Mouse (Mus musculus): ENCODE data around the gene D430041D05Rik. TPM values are rescaled to one million over a fixed set of nuclear protein-coding genes. Genes with fewer than 3 reads are reported as not detected.

Gene D430041D05Rik
- polyA plus RNA-seq, 1 experiment from 2014 or later: 1.2 TPM

- no peak for ATAC-seq (ENCODE audit: insufficient number of reproducible peaks, insufficient read depth, low FRiP score, low TSS enrichment)
- no peaks in the 10 kb centered on the region for H3K9me3 ChIP-seq
- no peaks in the 10 kb centered on the region for H3K36me3 ChIP-seq
- H3K27ac ChIP-seq: no peak overlapping the region
- H3K4me3 ChIP-seq: no peak overlapping the region
- no peak overlapping the region for H3K9ac ChIP-seq
- H3K4me1 ChIP-seq: no peaks in the 10 kb centered on the region
- no peaks in the 10 kb centered on the region for H3K27me3 ChIP-seq
- 68% methylated on average over 4 of the region's 4 CpGs for WGBS
- no peak overlapping the region for H3K4me2 ChIP-seq (replicated peaks)
Observed at GRCm38 (mm10) chr2:104372156-104372555, 38.7 kb downstream of the D430041D05Rik start.

GRCm38 (mm10) chr2:104371606-104372130 is 39.1 kb downstream of the D430041D05Rik start:
- Histone ChIP-seq H3K9ac (no peak overlapping the region), H3K9me3 (no peaks in the 10 kb centered on the region), H3K4me1 (no peaks in the 10 kb centered on the region), H3K27me3 (no peaks in the 10 kb centered on the region), H3K4me3 (no peak overlapping the region), H3K36me3 (no peaks in the 10 kb centered on the region), H3K4me2 (replicated peaks) (no peak overlapping the region), H3K27ac (no peak overlapping the region)
- ATAC-seq (ENCODE audit: insufficient number of reproducible peaks, insufficient read depth, low FRiP score, low TSS enrichment): no peak
- 64% methylated on average over 6 of the region's 6 CpGs for WGBS

- no peak overlapping the region for H3K27ac ChIP-seq
Observed at GRCm38 (mm10) chr2:104367836-104368298, 42.9 kb downstream of the D430041D05Rik start.

GRCm38 (mm10) chr2:104367291-104367690 is 43.5 kb downstream of the D430041D05Rik start:
- WGBS: 71% methylated on average over 2 of the region's 2 CpGs
- no peak for ATAC-seq (ENCODE audit: insufficient number of reproducible peaks, insufficient read depth, low FRiP score, low TSS enrichment)

More at GRCm38 (mm10) chr2:104367836-104368298, 42.9 kb downstream of the D430041D05Rik start:
- H3K27me3 ChIP-seq: no peaks in the 10 kb centered on the region
- H3K4me1 ChIP-seq: no peaks in the 10 kb centered on the region
- no peak overlapping the region for H3K4me2 ChIP-seq (replicated peaks)
- no peak for ATAC-seq (ENCODE audit: insufficient number of reproducible peaks, insufficient read depth, low FRiP score, low TSS enrichment)
- 41% methylated on average over 6 of the region's 6 CpGs for WGBS
- no peaks in the 10 kb centered on the region for H3K9me3 ChIP-seq
- H3K9ac ChIP-seq: no peak overlapping the region
- no peaks in the 10 kb centered on the region for H3K36me3 ChIP-seq
- H3K4me3 ChIP-seq: no peak overlapping the region

GRCm38 (mm10) chr2:104359305-104359704 is 51.5 kb downstream of the D430041D05Rik start:
- WGBS: 84% methylated on average over 3 of the region's 3 CpGs
- Histone ChIP-seq H3K9me3 (no peaks in the 10 kb centered on the region), H3K36me3 (no peaks in the 10 kb centered on the region)

More at GRCm38 (mm10) chr2:104367291-104367690, 43.5 kb downstream of the D430041D05Rik start:
- Histone ChIP-seq H3K27me3 (no peaks in the 10 kb centered on the region), H3K9me3 (no peaks in the 10 kb centered on the region), H3K9ac (no peak overlapping the region), H3K27ac (no peak overlapping the region), H3K4me3 (no peak overlapping the region), H3K4me1 (no peaks in the 10 kb centered on the region), H3K4me2 (replicated peaks) (no peak overlapping the region), H3K36me3 (no peaks in the 10 kb centered on the region)

GRCm38 (mm10) chr2:104358881-104359280 is 51.9 kb downstream of the D430041D05Rik start:
- H3K9ac ChIP-seq: no peak overlapping the region
- no peaks in the 10 kb centered on the region for H3K27me3 ChIP-seq
- WGBS: 81% methylated on average over 1 of the region's 1 CpGs
- no peaks in the 10 kb centered on the region for H3K36me3 ChIP-seq
- H3K4me2 ChIP-seq (replicated peaks): no peak overlapping the region
- H3K9me3 ChIP-seq: no peaks in the 10 kb centered on the region
- no peak overlapping the region for H3K27ac ChIP-seq
- no peak for ATAC-seq (ENCODE audit: insufficient number of reproducible peaks, insufficient read depth, low FRiP score, low TSS enrichment)
- no peak overlapping the region for H3K4me3 ChIP-seq
- no peaks in the 10 kb centered on the region for H3K4me1 ChIP-seq

More at GRCm38 (mm10) chr2:104359305-104359704, 51.5 kb downstream of the D430041D05Rik start:
- Histone ChIP-seq H3K27me3 (no peaks in the 10 kb centered on the region), H3K4me2 (replicated peaks) (no peak overlapping the region), H3K4me1 (no peaks in the 10 kb centered on the region), H3K9ac (no peak overlapping the region), H3K27ac (no peak overlapping the region), H3K4me3 (no peak overlapping the region)
- no peak for ATAC-seq (ENCODE audit: insufficient number of reproducible peaks, insufficient read depth, low FRiP score, low TSS enrichment)

- ATAC-seq (ENCODE audit: insufficient number of reproducible peaks, insufficient read depth, low FRiP score, low TSS enrichment): no peak
- Histone ChIP-seq H3K9me3 (no peaks in the 10 kb centered on the region), H3K4me2 (replicated peaks) (no peak overlapping the region), H3K27me3 (no peaks in the 10 kb centered on the region), H3K27ac (no peak overlapping the region), H3K36me3 (no peaks in the 10 kb centered on the region), H3K4me3 (no peak overlapping the region), H3K4me1 (no peaks in the 10 kb centered on the region), H3K9ac (no peak overlapping the region)
- WGBS: 74% methylated on average over 4 of the region's 4 CpGs
Observed at GRCm38 (mm10) chr2:104356531-104356930, 54.3 kb downstream of the D430041D05Rik start.

GRCm38 (mm10) chr2:104354117-104354516 is 56.7 kb downstream of the D430041D05Rik start:
- Histone ChIP-seq H3K27ac (no peak overlapping the region), H3K4me3 (no peak overlapping the region), H3K4me2 (replicated peaks) (no peak overlapping the region), H3K27me3 (no peaks in the 10 kb centered on the region), H3K9me3 (no peaks in the 10 kb centered on the region), H3K9ac (no peak overlapping the region), H3K4me1 (no peaks in the 10 kb centered on the region), H3K36me3 (no peaks in the 10 kb centered on the region)
- no peak for ATAC-seq (ENCODE audit: insufficient number of reproducible peaks, insufficient read depth, low FRiP score, low TSS enrichment)

GRCm38 (mm10) chr2:104352204-104352493 is 58.7 kb downstream of the D430041D05Rik start:
- Histone ChIP-seq H3K4me2 (replicated peaks) (no peak overlapping the region), H3K9ac (no peak overlapping the region), H3K4me3 (no peak overlapping the region), H3K27ac (no peak overlapping the region), H3K9me3 (no peaks in the 10 kb centered on the region), H3K27me3 (no peaks in the 10 kb centered on the region), H3K4me1 (no peaks in the 10 kb centered on the region), H3K36me3 (no peaks in the 10 kb centered on the region)
- ATAC-seq (ENCODE audit: insufficient number of reproducible peaks, insufficient read depth, low FRiP score, low TSS enrichment): no peak
- whole genome bisulfite sequencing: 86% methylated on average over 1 of the region's 1 CpGs

GRCm38 (mm10) chr2:104351415-104352203 is 59.2 kb downstream of the D430041D05Rik start:
- Histone ChIP-seq H3K36me3 (no peaks in the 10 kb centered on the region), H3K27ac (no peak overlapping the region), H3K4me3 (no peak overlapping the region), H3K4me2 (replicated peaks) (no peak overlapping the region), H3K4me1 (no peaks in the 10 kb centered on the region), H3K9ac (no peak overlapping the region), H3K27me3 (no peaks in the 10 kb centered on the region), H3K9me3 (no peaks in the 10 kb centered on the region)
- ATAC-seq (ENCODE audit: insufficient number of reproducible peaks, insufficient read depth, low FRiP score, low TSS enrichment): no peak
- 84% methylated on average over 13 of the region's 13 CpGs for WGBS

- H3K27me3 ChIP-seq: no peaks in the 10 kb centered on the region
- no peaks in the 10 kb centered on the region for H3K9me3 ChIP-seq
- no peak overlapping the region for H3K4me3 ChIP-seq
- no peak overlapping the region for H3K27ac ChIP-seq
- no peak for ATAC-seq (ENCODE audit: insufficient number of reproducible peaks, insufficient read depth, low FRiP score, low TSS enrichment)
- no peaks in the 10 kb centered on the region for H3K36me3 ChIP-seq
- no peaks in the 10 kb centered on the region for H3K4me1 ChIP-seq
- H3K4me2 ChIP-seq (replicated peaks): no peak overlapping the region
- no peak overlapping the region for H3K9ac ChIP-seq
Observed at GRCm38 (mm10) chr2:104337619-104338018, 73.2 kb downstream of the D430041D05Rik start.

GRCm38 (mm10) chr2:104335824-104336223 is 75.0 kb downstream of the D430041D05Rik start:
- Histone ChIP-seq H3K4me3 (no peak overlapping the region), H3K4me1 (no peaks in the 10 kb centered on the region), H3K9ac (no peak overlapping the region), H3K9me3 (no peaks in the 10 kb centered on the region), H3K36me3 (no peaks in the 10 kb centered on the region), H3K27me3 (no peaks in the 10 kb centered on the region), H3K27ac (no peak overlapping the region), H3K4me2 (replicated peaks) (no peak overlapping the region)
- ATAC-seq (ENCODE audit: insufficient number of reproducible peaks, insufficient read depth, low FRiP score, low TSS enrichment): no peak
- WGBS: 75% methylated on average over 6 of the region's 6 CpGs
